Mouse (Mus musculus) megakaryocyte progenitor cell, adult 5-6 weeks (primary cell): Measurements from ENCODE around the gene Gm19426. TPM values are rescaled to one million over a fixed set of nuclear protein-coding genes. Genes with fewer than 3 reads are reported as not detected.

Source experiments
- ATAC-seq: replicated peaks from 2 replicates; pipeline ENCODE4 v1.8.0; 2016; ENCODE audit warnings: mild to moderate bottlenecking, moderate TSS enrichment, inconsistent platforms; ENCODE audit not compliant: poor library complexity
- total RNA-seq, 2 experiments: library from RNA; stranded (forward) in 1 of 2; stranded (reverse) in 1 of 2; fragments of 157-497, 149-512 nt in 1 of 2; fragments of 200-1000 nt in 1 of 2; gene quantifications; 2 replicates each; pipeline versions ENCODE4 v1.2.3 to v1.2.4; 2015 to 2017

The Gm19426 gene
- total RNA-seq (2015) (0.39 TPM in 1 of 2 replicates, not detected in the other), total RNA-seq (2017) (not detected in 2 replicates)

- ATAC-seq, result peak; percentile 61
These were observed at the start of gene Gm19426 for GRCm38 (mm10) chr2:84743561-84743960. TSS of gene Gm19426 (minus strand) at chr2:84743655.

GRCm38 (mm10) chr2:84793154-84793553 is 49.7 kb upstream of the Gm19426 start:
- ATAC-seq, result peak; percentile 75

- no peak for ATAC-seq
These were observed 49.1 kb upstream of the Gm19426 start for GRCm38 (mm10) chr2:84792516-84792915.

- no peak for ATAC-seq
These were observed 47.0 kb upstream of the Gm19426 start for GRCm38 (mm10) chr2:84790418-84790817.

GRCm38 (mm10) chr2:84788316-84788715 is 44.9 kb upstream of the Gm19426 start:
- ATAC-seq, result peak; percentile 27; the same call in 1 of the 2 replicates

- no peak for ATAC-seq
These were observed 40.5 kb upstream of the Gm19426 start for GRCm38 (mm10) chr2:84783840-84784566.

GRCm38 (mm10) chr2:84783315-84783714 is 39.9 kb upstream of the Gm19426 start:
- ATAC-seq, result peak; percentile 75

- ATAC-seq, result peak; percentile 90
These were observed 35.8 kb upstream of the Gm19426 start for GRCm38 (mm10) chr2:84779210-84779609.

- ATAC-seq, result no peak
These were observed 34.3 kb upstream of the Gm19426 start for GRCm38 (mm10) chr2:84777706-84778105.

- peak; percentile 29; the same call in 1 of the 2 replicates for ATAC-seq
These were observed 32.2 kb upstream of the Gm19426 start for GRCm38 (mm10) chr2:84775665-84776064.

GRCm38 (mm10) chr2:84775241-84775640 is 31.8 kb upstream of the Gm19426 start, which contains the start of gene Serping1:
TSS of gene Serping1 (minus strand) at chr2:84775444.
- no peak for ATAC-seq

GRCm38 (mm10) chr2:84774751-84775150 is 31.3 kb upstream of the Gm19426 start:
- ATAC-seq, result no peak

- no peak for ATAC-seq
These were observed 29.7 kb upstream of the Gm19426 start for GRCm38 (mm10) chr2:84773195-84773594.

GRCm38 (mm10) chr2:84772454-84772853 is 29.0 kb upstream of the Gm19426 start:
- no peak for ATAC-seq

GRCm38 (mm10) chr2:84770501-84770900 is 27.0 kb upstream of the Gm19426 start:
- ATAC-seq, result no peak

GRCm38 (mm10) chr2:84762818-84763217 is 19.4 kb upstream of the Gm19426 start:
- no peak for ATAC-seq

- no peak for ATAC-seq
These were observed 18.8 kb upstream of the Gm19426 start for GRCm38 (mm10) chr2:84762295-84762694.

- no peak for ATAC-seq
These were observed 18.4 kb upstream of the Gm19426 start for GRCm38 (mm10) chr2:84761840-84762239.

GRCm38 (mm10) chr2:84761309-84761708 is 17.9 kb upstream of the Gm19426 start:
- ATAC-seq, result no peak

GRCm38 (mm10) chr2:84760777-84761176 is 17.3 kb upstream of the Gm19426 start:
- ATAC-seq, result no peak

GRCm38 (mm10) chr2:84758542-84759127 is 15.2 kb upstream of the Gm19426 start:
- ATAC-seq, result peak; percentile 96

GRCm38 (mm10) chr2:84757026-84757682 is 13.7 kb upstream of the Gm19426 start:
- ATAC-seq, result peak; percentile 59
